Mouse (Mus musculus): ENCODE data around the gene Aip. TPM values are rescaled to one million over a fixed set of nuclear protein-coding genes. Genes with fewer than 3 reads are reported as not detected.

The Aip gene
- polyA plus RNA-seq, 1 experiment from 2014 or later: 47.0 TPM

Other genes with a start within 250 kb of the Aip start
- gene Tcirg1, start 218.7 kb downstream of the Aip start, polyA plus RNA-seq (2015; fragmentation: Nextera tagmentation; extraction: Ambion mirVana): 17.4 and 21.8 TPM in 2 replicates
- gene Ndufs8, start 213.1 kb downstream of the Aip start, polyA plus RNA-seq (2015; fragmentation: Nextera tagmentation; extraction: Ambion mirVana): 277 and 284 TPM in 2 replicates
- gene Aldh3b1, start 196.1 kb downstream of the Aip start, polyA plus RNA-seq (2015; fragmentation: Nextera tagmentation; extraction: Ambion mirVana): 1.8 and 2.2 TPM in 2 replicates
- 17.4 and 19.7 TPM in 2 replicates for gene Unc93b1, start 190.7 kb downstream of the Aip start, polyA plus RNA-seq (2015; fragmentation: Nextera tagmentation; extraction: Ambion mirVana)
- 1.1 TPM in 2 replicates for gene Aldh3b3, start 167.2 kb downstream of the Aip start, polyA plus RNA-seq (2015; fragmentation: Nextera tagmentation; extraction: Ambion mirVana)
- 75.8 and 84.1 TPM in 2 replicates for gene Aldh3b2, start 153.5 kb downstream of the Aip start, polyA plus RNA-seq (2015; fragmentation: Nextera tagmentation; extraction: Ambion mirVana)
- gene Acy3, start 139.3 kb downstream of the Aip start, polyA plus RNA-seq (2015; fragmentation: Nextera tagmentation; extraction: Ambion mirVana): 9.9 TPM in 2 replicates
- gene Tbx10, start 133.1 kb downstream of the Aip start, polyA plus RNA-seq (2015; fragmentation: Nextera tagmentation; extraction: Ambion mirVana): 0.05 TPM in 1 of 2 replicates, not detected in the other
- 39.3 and 40.7 TPM in 2 replicates for gene Nudt8, start 125.3 kb downstream of the Aip start, polyA plus RNA-seq (2015; fragmentation: Nextera tagmentation; extraction: Ambion mirVana)
- 1.1 and 1.3 TPM in 2 replicates for gene Gm49405, start 125.2 kb downstream of the Aip start, polyA plus RNA-seq (2015; fragmentation: Nextera tagmentation; extraction: Ambion mirVana)
- gene Doc2g, start 122.5 kb downstream of the Aip start, polyA plus RNA-seq (2015; fragmentation: Nextera tagmentation; extraction: Ambion mirVana): 1.2 and 1.7 TPM in 2 replicates
- gene Ndufv1, start 113.1 kb downstream of the Aip start, polyA plus RNA-seq (2015; fragmentation: Nextera tagmentation; extraction: Ambion mirVana): 213 and 216 TPM in 2 replicates
- gene Gstp1, start 87.9 kb downstream of the Aip start, polyA plus RNA-seq (2015; fragmentation: Nextera tagmentation; extraction: Ambion mirVana): 1,012 and 1,081 TPM in 2 replicates
- 85.2 and 93.1 TPM in 2 replicates for gene Gstp2, start 79.8 kb downstream of the Aip start, polyA plus RNA-seq (2015; fragmentation: Nextera tagmentation; extraction: Ambion mirVana)
- 7.1 and 9.7 TPM in 2 replicates for gene Gstp3, start 66.3 kb downstream of the Aip start, polyA plus RNA-seq (2015; fragmentation: Nextera tagmentation; extraction: Ambion mirVana)
- not detected in 2 replicates for gene Cabp2, start 44.3 kb downstream of the Aip start, polyA plus RNA-seq (2015; fragmentation: Nextera tagmentation; extraction: Ambion mirVana)
- 129 and 134 TPM in 2 replicates for gene Cdk2ap2, start 28.7 kb downstream of the Aip start, polyA plus RNA-seq (2015; fragmentation: Nextera tagmentation; extraction: Ambion mirVana)
- 8.3 and 11.2 TPM in 2 replicates for gene Pitpnm1, start 25.9 kb downstream of the Aip start, polyA plus RNA-seq (2015; fragmentation: Nextera tagmentation; extraction: Ambion mirVana)
- 0.02 TPM in 1 of 2 replicates, not detected in the other for gene Gpr152, start 13.9 kb upstream of the Aip start, polyA plus RNA-seq (2015; fragmentation: Nextera tagmentation; extraction: Ambion mirVana)
- 0.05 TPM in 1 of 2 replicates, not detected in the other for gene Cabp4, start 18.2 kb upstream of the Aip start, polyA plus RNA-seq (2015; fragmentation: Nextera tagmentation; extraction: Ambion mirVana)
- gene Coro1b, start 22.8 kb upstream of the Aip start, polyA plus RNA-seq (2015; fragmentation: Nextera tagmentation; extraction: Ambion mirVana): 127 and 133 TPM in 2 replicates
- 1.1 and 1.3 TPM in 2 replicates for gene Ptprcap, start 27.7 kb upstream of the Aip start, polyA plus RNA-seq (2015; fragmentation: Nextera tagmentation; extraction: Ambion mirVana)
- 41.1 and 49.3 TPM in 2 replicates for gene Rps6kb2, start 37.5 kb upstream of the Aip start, polyA plus RNA-seq (2015; fragmentation: Nextera tagmentation; extraction: Ambion mirVana)
- gene Carns1, start 49.6 kb upstream of the Aip start, polyA plus RNA-seq (2015; fragmentation: Nextera tagmentation; extraction: Ambion mirVana): 1.5 TPM in 2 replicates
- 2.3 and 2.9 TPM in 2 replicates for gene Tbc1d10c, start 65.4 kb upstream of the Aip start, polyA plus RNA-seq (2015; fragmentation: Nextera tagmentation; extraction: Ambion mirVana)
- 497 and 506 TPM in 2 replicates for gene Ppp1ca, start 66.2 kb upstream of the Aip start, polyA plus RNA-seq (2015; fragmentation: Nextera tagmentation; extraction: Ambion mirVana)
- 11.0 and 11.3 TPM in 2 replicates for gene Rad9a, start 75.8 kb upstream of the Aip start, polyA plus RNA-seq (2015; fragmentation: Nextera tagmentation; extraction: Ambion mirVana)
- 3.2 and 3.6 TPM in 2 replicates for gene Clcf1, start 88.4 kb upstream of the Aip start, polyA plus RNA-seq (2015; fragmentation: Nextera tagmentation; extraction: Ambion mirVana)
- gene AC109138.7, start 88.5 kb upstream of the Aip start, polyA plus RNA-seq (2015; fragmentation: Nextera tagmentation; extraction: Ambion mirVana): not detected in 2 replicates
- gene Pold4, start 106.0 kb upstream of the Aip start, polyA plus RNA-seq (2015; fragmentation: Nextera tagmentation; extraction: Ambion mirVana): 42.8 and 45.0 TPM in 2 replicates
- 36.9 and 41.0 TPM in 2 replicates for gene Ssh3, start 143.3 kb upstream of the Aip start, polyA plus RNA-seq (2015; fragmentation: Nextera tagmentation; extraction: Ambion mirVana)
- 5.0 and 5.2 TPM in 2 replicates for gene Ankrd13d, start 157.3 kb upstream of the Aip start, polyA plus RNA-seq (2015; fragmentation: Nextera tagmentation; extraction: Ambion mirVana)
- 19.3 and 25.5 TPM in 2 replicates for gene Grk2, start 180.4 kb upstream of the Aip start, polyA plus RNA-seq (2015; fragmentation: Nextera tagmentation; extraction: Ambion mirVana)

Measured in stomach, postnatal 0 days (tissue).